Mouse (Mus musculus) neutrophil, adult 65 days (primary cell): Measurements from ENCODE around the gene 6030408B16Rik. TPM values are rescaled to one million over a fixed set of nuclear protein-coding genes. Genes with fewer than 3 reads are reported as not detected.

ENCODE experiments used
- total RNA-seq: library from RNA; stranded (reverse); gene quantifications from 2 replicates; pipeline ENCODE4 v1.2.4, GENCODE M21; 2023

The 6030408B16Rik gene
- 0.34 and 0.44 TPM in 2 replicates for total RNA-seq

GRCm38 (mm10) chr15:101293025-101293621 lies at the start of gene 6030408B16Rik:
TSS of gene 6030408B16Rik (plus strand) at chr15:101293212.

DNA sequence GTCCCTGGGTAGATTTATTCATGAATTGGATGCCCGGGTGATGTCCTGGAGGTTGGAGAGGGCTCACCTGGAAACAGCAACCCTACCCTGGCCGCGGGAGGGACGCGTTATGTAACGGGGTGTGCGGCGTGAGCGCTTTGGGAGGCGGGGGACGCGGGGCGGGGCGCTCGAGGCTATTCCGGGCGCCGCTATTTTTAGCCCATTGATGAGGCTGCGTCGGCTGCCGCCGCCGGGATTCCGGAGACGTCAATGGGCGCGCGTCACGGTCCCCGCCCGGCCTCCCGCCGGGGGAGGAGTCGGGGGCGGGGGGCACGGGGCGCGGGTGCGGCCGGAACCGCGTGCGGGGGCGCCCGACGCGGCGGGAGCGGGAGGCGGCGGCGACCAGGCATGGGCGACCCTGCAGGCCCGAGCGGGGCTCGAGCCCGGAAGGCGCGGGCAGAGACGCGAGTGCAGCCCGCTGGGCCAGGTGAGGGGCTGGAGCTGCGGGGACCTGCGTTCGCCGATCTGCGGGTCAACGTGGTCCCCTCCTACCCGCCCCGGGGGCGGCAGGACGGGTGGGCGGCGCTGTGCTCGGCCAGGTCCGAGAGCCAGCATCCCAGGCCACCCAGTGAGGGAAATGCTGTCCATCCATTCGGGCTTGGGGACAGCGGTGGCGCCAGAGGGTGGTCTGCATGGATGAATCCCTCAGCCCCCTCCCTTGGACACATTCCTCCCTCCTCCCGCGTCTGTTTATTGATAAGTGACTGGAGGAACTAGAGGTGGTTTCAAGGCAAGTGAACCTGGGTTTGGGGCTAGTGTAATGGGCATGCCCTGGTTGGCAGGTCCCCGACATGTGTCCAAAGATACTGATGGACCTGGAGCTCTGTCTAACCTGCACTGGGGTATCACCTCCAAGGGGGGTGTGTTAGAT lies 38.9 kb upstream of the 6030408B16Rik start, which contains the start of gene Nr4a1:
TSS of gene Nr4a1 (plus strand) at position 384 of the 910 bp plus-strand sequence.

DNA sequence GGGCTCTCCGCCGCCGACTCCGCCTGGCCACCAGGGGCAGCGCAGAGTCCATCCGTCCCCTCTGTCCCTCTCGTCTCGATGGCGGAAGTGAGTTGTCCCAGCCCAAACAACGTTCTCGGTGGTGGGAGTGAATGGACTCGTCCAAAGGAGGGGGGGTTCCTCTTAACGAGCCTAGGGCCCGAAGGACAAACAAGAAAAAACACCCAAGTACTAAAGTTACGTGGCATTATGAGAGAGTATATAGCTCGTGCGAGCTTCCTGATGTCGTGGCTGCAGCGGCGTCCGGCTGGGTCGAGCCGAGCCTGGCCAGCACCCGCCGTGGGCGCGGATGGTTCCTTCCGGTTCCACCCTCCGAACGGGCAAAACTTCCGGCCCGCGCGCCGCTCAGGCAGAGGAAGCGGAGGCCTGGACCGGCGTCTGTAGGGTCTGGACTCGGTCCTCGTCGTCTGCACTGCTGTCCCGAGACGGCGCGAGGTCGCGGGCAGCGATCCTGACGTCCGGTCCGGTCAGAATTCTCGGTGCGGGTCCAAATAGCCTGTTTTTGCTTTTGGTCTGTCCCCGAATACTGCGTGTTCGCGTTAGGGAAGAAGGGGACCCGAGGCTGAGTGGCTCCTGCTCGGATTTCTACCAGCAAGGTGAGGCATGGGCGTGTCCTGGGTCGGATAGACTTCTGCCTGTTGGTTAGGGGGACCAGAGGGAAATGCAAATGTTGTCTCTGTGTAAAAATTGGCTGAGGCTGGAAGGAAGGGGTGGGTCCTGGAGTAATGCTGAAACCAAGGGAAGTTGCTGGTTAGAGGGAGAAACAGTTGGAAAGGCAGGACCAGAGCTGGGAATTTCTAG lies 8.9 kb upstream of the 6030408B16Rik start, which contains the start of gene Atg101:
TSS of gene Atg101 (plus strand) at position 362 of the 840 bp plus-strand sequence.

Other genes with a start within 250 kb of the 6030408B16Rik start
- gene Gm47841, start 245.8 kb upstream of the 6030408B16Rik start, total RNA-seq = not detected in 2 replicates
- gene Fignl2, start 214.6 kb upstream of the 6030408B16Rik start, total RNA-seq = 0.22 TPM in 1 of 2 replicates, not detected in the other
- not detected in 2 replicates for gene Ankrd33, start 177.5 kb upstream of the 6030408B16Rik start, total RNA-seq
- gene Acvrl1, start 164.7 kb upstream of the 6030408B16Rik start, total RNA-seq = 46.4 and 64.4 TPM in 2 replicates
- gene Acvr1b, start 119.1 kb upstream of the 6030408B16Rik start, total RNA-seq = 13.1 and 15.8 TPM in 2 replicates
- 1.8 and 2.8 TPM in 2 replicates for gene Grasp, start 69.0 kb upstream of the 6030408B16Rik start, total RNA-seq
- gene Nr4a1, start 38.9 kb upstream of the 6030408B16Rik start, total RNA-seq = 116 and 153 TPM in 2 replicates
- gene Atg101, start 8.9 kb upstream of the 6030408B16Rik start, total RNA-seq = 43.1 and 56.8 TPM in 2 replicates
- 15.2 and 20.7 TPM in 2 replicates for gene Krt80, start 77.0 kb downstream of the 6030408B16Rik start, total RNA-seq
- gene Krt7, start 117.8 kb downstream of the 6030408B16Rik start, total RNA-seq = 2.2 and 3.4 TPM in 2 replicates
- not detected in 2 replicates for gene Krt87, start 145.6 kb downstream of the 6030408B16Rik start, total RNA-seq
- gene Krt88, start 154.5 kb downstream of the 6030408B16Rik start, total RNA-seq = not detected in 2 replicates
- 1.4 and 2.3 TPM in 2 replicates for gene Krt81, start 170.5 kb downstream of the 6030408B16Rik start, total RNA-seq
- gene Krt86, start 180.3 kb downstream of the 6030408B16Rik start, total RNA-seq = 5.2 and 6.9 TPM in 2 replicates
- gene Krt83, start 198.3 kb downstream of the 6030408B16Rik start, total RNA-seq = 23.8 and 25.8 TPM in 2 replicates
- gene Gm49425, start 224.0 kb downstream of the 6030408B16Rik start, total RNA-seq = not detected in 2 replicates
- gene Krt84, start 239.6 kb downstream of the 6030408B16Rik start, total RNA-seq = not detected in 2 replicates